ENCODE assay signal across 17 mouse cellular contexts in the genomic region with DNA sequence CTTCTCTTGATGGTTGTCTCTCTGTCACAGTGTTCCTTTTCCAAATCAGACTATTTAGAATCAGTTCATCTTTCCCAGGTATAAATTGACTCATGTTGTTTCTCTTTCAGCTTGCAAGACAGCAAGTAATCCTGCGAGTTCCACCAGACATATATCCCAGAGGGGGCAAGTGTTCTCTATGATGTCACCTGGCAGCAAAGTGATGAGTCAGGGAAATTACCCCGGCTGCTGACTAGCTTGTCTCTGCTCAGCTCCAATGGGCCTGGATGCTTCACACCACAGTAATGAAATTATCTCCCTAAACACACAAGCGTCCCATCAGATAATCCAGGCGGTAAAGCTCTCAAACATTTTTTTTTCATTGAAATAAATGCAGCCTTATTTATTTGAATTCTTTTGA.
"Had no signal": no experiment of that assay in that cellular context is flagged by ENCODE, and none has a peak within 500 bp of the region (broad histone marks: within the 10 kb centered on the region; RNA-seq: fewer than 3 reads in every experiment).

No protein-coding gene starts in this region.

- DNase-seq: kidney, adult 11 months; kidney, adult 8-10 months; kidney, postnatal 14 days; kidney, postnatal 4 days; left cerebral cortex, postnatal 4 days; liver, postnatal 0 days; lung, embryonic 14.5 days; midbrain, embryonic 14.5 days; right cerebral cortex, adult 18-20 months; right cerebral cortex, postnatal 25 days; spleen, adult 18-20 months; thymus, postnatal 4 days had no signal

- H3K4me3 ChIP-seq: limb, embryonic 13.5 days; stomach, embryonic 15.5 days had no signal

- H3K27ac ChIP-seq: limb, embryonic 13.5 days; liver, embryonic 14.5 days; macrophage; stomach, embryonic 15.5 days had no signal

- H3K9me3 ChIP-seq: limb, embryonic 13.5 days; stomach, embryonic 15.5 days had no signal

- H3K27me3 ChIP-seq: limb, embryonic 13.5 days; stomach, embryonic 15.5 days had no signal

- ATAC-seq: liver, postnatal 0 days; lung, postnatal 0 days had no signal

- H3K4me2 ChIP-seq: stomach, embryonic 15.5 days had no signal

- H3K36me3 ChIP-seq: limb, embryonic 13.5 days; stomach, embryonic 15.5 days had no signal

- H3K9ac ChIP-seq: limb, embryonic 13.5 days; liver, embryonic 14.5 days; liver, postnatal 0 days; lung, embryonic 14.5 days; stomach, embryonic 15.5 days had no signal
